Mouse (Mus musculus) fat pad, adult 2 months (tissue): ENCODE measurements around the gene Cln3.
A peak's percentile ranks its signal among the peaks of the same experiment; 100 is the strongest.

Source experiments
- DNase-seq: peaks from one replicate; pipeline ENCODE4 v3.0.0-alpha.2; 2011; ENCODE audit warnings: low read depth, low spot score; ENCODE audit errors: extremely low read depth

Gene Cln3

GRCm38 (mm10) chr7:126585717-126586116, at the start of gene Cln3:
Gene Cln3 (minus strand): TSS chr7:126585817.
- no peak for DNase-seq

GRCm38 (mm10) chr7:126635375-126635774, 49.8 kb upstream of the Cln3 start:
- no peak for DNase-seq

GRCm38 (mm10) chr7:126632478-126632877, 46.9 kb upstream of the Cln3 start:
- no peak for DNase-seq

GRCm38 (mm10) chr7:126630824-126631518, 45.4 kb upstream of the Cln3 start, which contains the start of gene Nupr1:
Gene Nupr1 (minus strand): TSS chr7:126630861.
- DNase-seq, result no peak

- no peak for DNase-seq
Observed at GRCm38 (mm10) chr7:126629915-126630314, 44.3 kb upstream of the Cln3 start.

GRCm38 (mm10) chr7:126628111-126628510, 42.5 kb upstream of the Cln3 start:
- no peak for DNase-seq

GRCm38 (mm10) chr7:126625807-126626600, 40.4 kb upstream of the Cln3 start:
- DNase-seq, result no peak

GRCm38 (mm10) chr7:126625369-126625768, 39.8 kb upstream of the Cln3 start:
- DNase-seq, result no peak

GRCm38 (mm10) chr7:126624774-126625173, 39.2 kb upstream of the Cln3 start:
- no peak for DNase-seq

- DNase-seq, result no peak
Observed at GRCm38 (mm10) chr7:126623381-126623780, 37.8 kb upstream of the Cln3 start.

- DNase-seq, result peak; percentile 85
Observed at GRCm38 (mm10) chr7:126621452-126622359, 36.1 kb upstream of the Cln3 start.

GRCm38 (mm10) chr7:126619559-126620275, 34.1 kb upstream of the Cln3 start:
- DNase-seq, result no peak

- no peak for DNase-seq
Observed at GRCm38 (mm10) chr7:126616707-126617106, 31.1 kb upstream of the Cln3 start.

GRCm38 (mm10) chr7:126612736-126613135, 27.1 kb upstream of the Cln3 start:
- DNase-seq, result no peak

- no peak for DNase-seq
Observed at GRCm38 (mm10) chr7:126607796-126608195, 22.2 kb upstream of the Cln3 start.

GRCm38 (mm10) chr7:126607064-126607463, 21.4 kb upstream of the Cln3 start:
- no peak for DNase-seq

- DNase-seq, result no peak
Observed at GRCm38 (mm10) chr7:126606611-126607010, 21.0 kb upstream of the Cln3 start.

- no peak for DNase-seq
Observed at GRCm38 (mm10) chr7:126602650-126603049, 17.0 kb upstream of the Cln3 start.

GRCm38 (mm10) chr7:126601896-126602295, 16.3 kb upstream of the Cln3 start:
- DNase-seq, result no peak

- DNase-seq, result no peak
Observed at GRCm38 (mm10) chr7:126598919-126599318, 13.3 kb upstream of the Cln3 start.

- no peak for DNase-seq
Observed at GRCm38 (mm10) chr7:126596414-126596813, 10.8 kb upstream of the Cln3 start.
